Mouse (Mus musculus): Measurements from ENCODE around the gene Fbln7. TPM values are rescaled to one million over a fixed set of nuclear protein-coding genes. Genes with fewer than 3 reads are reported as not detected.

The Fbln7 gene
- total RNA-seq, 2 experiments from 2014 or later, result 0.38 to 0.39 TPM

Small RNAs within 50 kb of the gene (microRNA-seq; reads per million reads assigned to microRNA genes)
- 0 reads per million in 2 experiments for gene Gm22859 (ENCODE audit: borderline number of aligned reads in 2 of 2)

Other genes with a start within 250 kb of the Fbln7 start
- 10 to 100 TPM; 39.0 to 46.9 TPM for gene Anapc1, start 175.6 kb upstream of the Fbln7 start, total RNA-seq (2021)
- 1 to 10 TPM; 5.6 to 6.7 TPM for gene Mertk, start 164.0 kb upstream of the Fbln7 start, total RNA-seq (2021)
- gene Tmem87b, start 44.9 kb upstream of the Fbln7 start, total RNA-seq (2021), result 10 to 100 TPM; 20.2 to 25.1 TPM
- gene Zc3h8, start 81.1 kb downstream of the Fbln7 start, total RNA-seq (2021), result 1 to 10 TPM; 5.1 to 5.6 TPM
- gene Zc3h6, start 104.4 kb downstream of the Fbln7 start, total RNA-seq (2021), result 1 to 10 TPM; 3.2 to 5.5 TPM
- gene Gm10762, start 104.7 kb downstream of the Fbln7 start, total RNA-seq (2021), result 10 to 100 TPM; 11.7 TPM
- gene Vinac1, start 185.2 kb downstream of the Fbln7 start, total RNA-seq (2021), result not detected
- gene Ttl, start 203.0 kb downstream of the Fbln7 start, total RNA-seq (2021), result 10 to 100 TPM; 18.8 to 19.9 TPM
- 10 to 100 TPM; 11.9 to 12.2 TPM for gene Polr1b, start 238.0 kb downstream of the Fbln7 start, total RNA-seq (2021)